Mouse (Mus musculus): ENCODE results near the gene Bod1l. TPM values are rescaled to one million over a fixed set of nuclear protein-coding genes. Genes with fewer than 3 reads are reported as not detected.
A peak's percentile ranks its signal among the peaks of the same experiment; 100 is the strongest.

The Bod1l gene
- polyA plus RNA-seq, 1 experiment from 2014 or later: 21.0 TPM

DNA sequence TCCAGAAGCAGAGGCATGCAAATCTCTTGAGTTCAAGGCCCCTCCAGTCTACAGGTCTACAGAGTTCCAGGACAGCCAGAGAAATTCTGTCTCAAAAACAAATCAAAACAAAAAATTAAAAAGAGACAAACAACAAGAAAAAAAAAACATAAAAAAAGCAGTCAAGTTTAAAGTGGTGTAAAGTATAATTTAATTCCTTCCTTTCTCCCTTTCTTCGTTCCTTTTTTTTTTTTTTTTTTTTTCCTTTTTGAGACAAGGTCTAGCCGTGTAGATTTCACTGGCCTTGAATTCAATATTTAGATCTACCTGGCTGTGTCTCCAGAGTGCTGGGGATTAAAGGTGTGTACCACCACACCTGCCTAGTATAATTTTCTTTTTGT is 1.4 kb upstream of the Bod1l start:
- Histone ChIP-seq H3K4me2 (peak overlapping the region; percentile 85), H3K36me3 (ENCODE audit: control insufficient read depth, insufficient read depth, low read length) (no peaks in the 10 kb centered on the region), H3K27ac (ENCODE audit: low read depth, low read length) (no peak overlapping the region), H3K4me1 (replicated peaks; ENCODE audit: control insufficient read depth, insufficient read depth, low read length) (peaks cover 17% of the 10 kb centered on the region), H3K4me3 (ENCODE audit: low read depth, low read length) (peak overlapping the region; percentile 92), H3K9me3 (ENCODE audit: control insufficient read depth, low read length) (no peaks in the 10 kb centered on the region), H3K9ac (ENCODE audit: low read depth, low read length) (peak overlapping the region; percentile 55), H3K27me3 (replicated peaks; ENCODE audit: control insufficient read depth, insufficient read depth, low read length) (no peaks in the 10 kb centered on the region)
- DNase-seq (ENCODE audit: low spot score): no peak
- ATAC-seq (replicated peaks; ENCODE audit: low FRiP score): no peak
- 52% methylated on average over 2 of the region's 2 CpGs for WGBS

DNA sequence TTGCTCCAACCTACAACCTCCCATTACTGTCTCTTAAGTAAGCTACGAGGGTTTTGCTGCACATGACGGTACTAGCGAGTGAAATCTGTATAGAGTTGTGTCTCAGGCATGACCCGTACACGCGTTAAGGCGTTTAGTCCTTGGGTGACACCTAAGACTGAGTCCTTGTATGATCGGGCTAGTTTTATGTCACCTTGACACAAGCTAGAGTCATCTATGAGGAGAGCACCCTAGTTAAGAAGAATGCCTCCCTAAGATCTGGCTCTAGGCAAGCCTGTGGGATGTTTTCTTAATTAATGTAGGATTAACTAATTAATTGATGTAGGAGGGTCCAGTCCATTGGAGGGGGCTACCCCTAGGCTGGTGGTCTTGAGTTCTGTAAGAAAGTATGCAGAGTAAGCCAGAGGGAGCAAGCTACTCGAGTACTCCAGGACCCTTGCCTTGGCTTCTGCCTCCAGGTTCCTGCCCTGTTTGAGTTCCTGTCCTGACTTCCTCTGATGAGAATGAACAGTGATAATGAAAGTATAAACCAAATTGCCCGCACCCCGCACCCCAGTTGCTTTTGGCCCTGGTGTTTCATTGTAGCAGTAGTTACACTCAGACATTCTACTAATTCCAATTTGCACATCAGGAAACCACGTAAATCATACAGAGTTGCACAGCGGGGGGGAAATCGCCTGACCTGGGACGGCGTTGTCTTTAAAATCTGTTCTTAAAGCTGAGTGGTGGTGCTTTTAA is 874 bp upstream of the Bod1l start:
- no peaks in the 10 kb centered on the region for H3K27me3 ChIP-seq (replicated peaks; ENCODE audit: control insufficient read depth, insufficient read depth, low read length)
- peak overlapping the region; percentile 85 for H3K4me2 ChIP-seq
- H3K9me3 ChIP-seq (ENCODE audit: control insufficient read depth, low read length): no peaks in the 10 kb centered on the region
- H3K9ac ChIP-seq (ENCODE audit: low read depth, low read length): peak overlapping the region; percentile 55
- H3K4me3 ChIP-seq (ENCODE audit: low read depth, low read length): peak overlapping the region; percentile 92
- no peaks in the 10 kb centered on the region for H3K36me3 ChIP-seq (ENCODE audit: control insufficient read depth, insufficient read depth, low read length)
- 19% methylated on average over 16 of the region's 16 CpGs for WGBS
- ATAC-seq (replicated peaks; ENCODE audit: low FRiP score): peak; percentile 48
- DNase-seq (ENCODE audit: low spot score): peak; percentile 44
- H3K27ac ChIP-seq (ENCODE audit: low read depth, low read length): 0 out of 2 replicates have a peak overlapping the region, but pooled peaks have one; percentile 21
- peaks cover 17% of the 10 kb centered on the region for H3K4me1 ChIP-seq (replicated peaks; ENCODE audit: control insufficient read depth, insufficient read depth, low read length)

DNA sequence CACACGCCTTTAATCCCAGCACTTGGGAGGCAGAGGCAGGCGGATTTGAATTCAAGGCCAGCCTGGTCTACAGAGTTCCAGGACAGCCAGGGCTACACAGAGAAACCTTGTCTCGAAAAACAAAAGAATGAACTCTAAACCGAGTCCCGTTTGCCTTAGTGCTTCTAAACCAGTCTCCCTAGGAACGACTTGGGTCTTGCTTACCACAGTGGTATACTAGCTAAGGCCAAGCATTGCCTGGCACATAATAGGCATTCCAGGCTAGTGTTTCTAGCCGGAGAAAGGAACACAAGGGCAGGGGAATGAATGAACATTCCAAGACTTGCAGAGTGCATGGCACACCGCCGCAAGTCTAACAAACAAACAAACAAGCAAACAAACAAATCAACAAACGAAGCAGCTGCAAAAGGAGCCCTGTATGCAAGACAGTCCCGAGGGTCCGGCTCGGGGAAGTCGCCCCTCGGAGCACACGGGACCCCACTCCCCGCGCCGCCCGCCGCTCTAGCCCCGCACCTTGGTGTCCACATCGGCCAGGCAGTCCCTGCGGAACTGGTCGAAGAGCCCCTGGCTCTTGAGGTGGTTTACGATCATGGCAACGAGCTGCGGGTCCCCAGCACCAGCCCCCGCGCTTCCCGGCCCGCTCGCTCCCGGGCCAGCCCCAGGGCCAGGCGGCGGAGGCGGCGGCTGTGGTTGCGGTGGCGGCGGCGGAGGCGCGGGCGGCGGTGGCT is 532 bp downstream of the Bod1l start:
- Histone ChIP-seq H3K27me3 (replicated peaks; ENCODE audit: control insufficient read depth, insufficient read depth, low read length) (no peaks in the 10 kb centered on the region), H3K27ac (ENCODE audit: low read depth, low read length) (peak overlapping the region; percentile 55), H3K36me3 (ENCODE audit: control insufficient read depth, insufficient read depth, low read length) (no peaks in the 10 kb centered on the region), H3K4me2 (peak overlapping the region; percentile 85), H3K9me3 (ENCODE audit: control insufficient read depth, low read length) (no peaks in the 10 kb centered on the region), H3K4me3 (ENCODE audit: low read depth, low read length) (peak overlapping the region; percentile 92), H3K4me1 (replicated peaks; ENCODE audit: control insufficient read depth, insufficient read depth, low read length) (peaks cover 17% of the 10 kb centered on the region), H3K9ac (ENCODE audit: low read depth, low read length) (peak overlapping the region; percentile 91)
- DNase-seq (ENCODE audit: low spot score): no peak
- 2% methylated on average over 46 of the region's 46 CpGs for WGBS
- ATAC-seq (replicated peaks; ENCODE audit: low FRiP score): no peak; the same call in 1 of the 2 replicates

- Histone ChIP-seq H3K4me1 (replicated peaks; ENCODE audit: control insufficient read depth, insufficient read depth, low read length) (peaks cover 17% of the 10 kb centered on the region), H3K27me3 (replicated peaks; ENCODE audit: control insufficient read depth, insufficient read depth, low read length) (no peaks in the 10 kb centered on the region), H3K27ac (ENCODE audit: low read depth, low read length) (peak overlapping the region; percentile 11; the same call in 1 of the 2 replicates), H3K36me3 (ENCODE audit: control insufficient read depth, insufficient read depth, low read length) (no peaks in the 10 kb centered on the region), H3K9ac (ENCODE audit: low read depth, low read length) (peak overlapping the region; percentile 91), H3K4me2 (peak overlapping the region; percentile 85), H3K4me3 (ENCODE audit: low read depth, low read length) (peak overlapping the region; percentile 92), H3K9me3 (ENCODE audit: control insufficient read depth, low read length) (no peaks in the 10 kb centered on the region)
- ATAC-seq (replicated peaks; ENCODE audit: low FRiP score): no peak
- 23% methylated on average over 5 of the region's 5 CpGs for WGBS
- DNase-seq (ENCODE audit: low spot score): no peak
Observed at GRCm38 (mm10) chr5:41842681-41843080, 1.4 kb downstream of the Bod1l start.

- ATAC-seq (replicated peaks; ENCODE audit: low FRiP score) (peak; percentile 75), DNase-seq (ENCODE audit: low spot score) (no peak)
- peaks cover 17% of the 10 kb centered on the region for H3K4me1 ChIP-seq (replicated peaks; ENCODE audit: control insufficient read depth, insufficient read depth, low read length)
- no peaks in the 10 kb centered on the region for H3K9me3 ChIP-seq (ENCODE audit: control insufficient read depth, low read length)
- H3K27ac ChIP-seq (ENCODE audit: low read depth, low read length): no peak overlapping the region
- no peak overlapping the region for H3K4me3 ChIP-seq (ENCODE audit: low read depth, low read length)
- no peaks in the 10 kb centered on the region for H3K27me3 ChIP-seq (replicated peaks; ENCODE audit: control insufficient read depth, insufficient read depth, low read length)
- no peak overlapping the region for H3K9ac ChIP-seq (ENCODE audit: low read depth, low read length)
- WGBS: 51% methylated on average over 5 of the region's 5 CpGs
- H3K36me3 ChIP-seq (ENCODE audit: control insufficient read depth, insufficient read depth, low read length): no peaks in the 10 kb centered on the region
- H3K4me2 ChIP-seq: peak overlapping the region; percentile 85
Observed at GRCm38 (mm10) chr5:41841735-41842134, 2.4 kb downstream of the Bod1l start.

GRCm38 (mm10) chr5:41830100-41830499 is 14.0 kb downstream of the Bod1l start:
- no peaks in the 10 kb centered on the region for H3K9me3 ChIP-seq (ENCODE audit: control insufficient read depth, low read length)
- DNase-seq (ENCODE audit: low spot score) (no peak), ATAC-seq (replicated peaks; ENCODE audit: low FRiP score) (no peak)
- no peak overlapping the region for H3K4me2 ChIP-seq
- no peak overlapping the region for H3K27ac ChIP-seq (ENCODE audit: low read depth, low read length)
- H3K4me3 ChIP-seq (ENCODE audit: low read depth, low read length): no peak overlapping the region
- WGBS: 88% methylated on average over 2 of the region's 2 CpGs
- H3K9ac ChIP-seq (ENCODE audit: low read depth, low read length): no peak overlapping the region
- H3K4me1 ChIP-seq (replicated peaks; ENCODE audit: control insufficient read depth, insufficient read depth, low read length): no peaks in the 10 kb centered on the region
- no peaks in the 10 kb centered on the region for H3K27me3 ChIP-seq (replicated peaks; ENCODE audit: control insufficient read depth, insufficient read depth, low read length)
- H3K36me3 ChIP-seq (ENCODE audit: control insufficient read depth, insufficient read depth, low read length): peaks cover 22% of the 10 kb centered on the region

- no peak overlapping the region for H3K4me2 ChIP-seq
- DNase-seq (ENCODE audit: low spot score): no peak
- WGBS: 49% methylated on average over 9 of the region's 9 CpGs
- H3K27me3 ChIP-seq (replicated peaks; ENCODE audit: control insufficient read depth, insufficient read depth, low read length): no peaks in the 10 kb centered on the region
- H3K27ac ChIP-seq (ENCODE audit: low read depth, low read length): no peak overlapping the region
- H3K9me3 ChIP-seq (ENCODE audit: control insufficient read depth, low read length): no peaks in the 10 kb centered on the region
- peaks cover 55% of the 10 kb centered on the region for H3K36me3 ChIP-seq (ENCODE audit: control insufficient read depth, insufficient read depth, low read length)
- H3K4me3 ChIP-seq (ENCODE audit: low read depth, low read length): no peak overlapping the region
- H3K4me1 ChIP-seq (replicated peaks; ENCODE audit: control insufficient read depth, insufficient read depth, low read length): no peaks in the 10 kb centered on the region
- ATAC-seq (replicated peaks; ENCODE audit: low FRiP score): no peak
- no peak overlapping the region for H3K9ac ChIP-seq (ENCODE audit: low read depth, low read length)
Observed at GRCm38 (mm10) chr5:41821158-41821557, 23.0 kb downstream of the Bod1l start.

GRCm38 (mm10) chr5:41820530-41820929 is 23.6 kb downstream of the Bod1l start:
- 44% methylated on average over 3 of the region's 3 CpGs for WGBS
- H3K27ac ChIP-seq (ENCODE audit: low read depth, low read length): no peak overlapping the region
- H3K4me2 ChIP-seq: no peak overlapping the region

More at GRCm38 (mm10) chr5:41820530-41820929, 23.6 kb downstream of the Bod1l start:
- Histone ChIP-seq H3K36me3 (ENCODE audit: control insufficient read depth, insufficient read depth, low read length) (peaks cover 55% of the 10 kb centered on the region), H3K9me3 (ENCODE audit: control insufficient read depth, low read length) (no peaks in the 10 kb centered on the region), H3K4me1 (replicated peaks; ENCODE audit: control insufficient read depth, insufficient read depth, low read length) (no peaks in the 10 kb centered on the region), H3K4me3 (ENCODE audit: low read depth, low read length) (no peak overlapping the region), H3K9ac (ENCODE audit: low read depth, low read length) (no peak overlapping the region), H3K27me3 (replicated peaks; ENCODE audit: control insufficient read depth, insufficient read depth, low read length) (no peaks in the 10 kb centered on the region)
- DNase-seq (ENCODE audit: low spot score) (no peak), ATAC-seq (replicated peaks; ENCODE audit: low FRiP score) (no peak)
